Mouse (Mus musculus) heart, adult 2 months (tissue): Measurements from ENCODE around the gene Vmn1r181. TPM values are rescaled to one million over a fixed set of nuclear protein-coding genes. Genes with fewer than 3 reads are reported as not detected.
"Not testable (repeated sequence)": the region's sequence is repeated elsewhere in the genome, so short reads cannot be mapped to it uniquely, and the experiment has no call there.

Experiments
- DNase-seq, 2 experiments: peaks; one replicate each; pipeline ENCODE4 v3.0.0; 2021
- H3K27ac ChIP-seq: fragments of 200-600 bp; 2 replicates; pipeline ENCODE4 v1.8.1; 2022
- H3K27me3 ChIP-seq: fragments of 200-500 bp; 2 replicates; pipeline ENCODE4 v1.6.1; 2012; ENCODE audit warnings: mild to moderate bottlenecking, low read length, inconsistent platforms, mixed read lengths; ENCODE audit not compliant: control insufficient read depth, insufficient read depth
- H3K36me3 ChIP-seq: fragments of 200-500 bp; 2 replicates; pipeline ENCODE4 v1.6.1; 2012; ENCODE audit warnings: low read length, inconsistent platforms; ENCODE audit not compliant: control insufficient read depth, insufficient read depth
- H3K4me1 ChIP-seq: fragments of 200-500 bp; 2 replicates; pipeline ENCODE4 v1.6.1; 2011; ENCODE audit warnings: low read length; ENCODE audit not compliant: control insufficient read depth, insufficient read depth
- H3K4me3 ChIP-seq: fragments of 200-600 bp; 2 replicates; pipeline ENCODE4 v1.8.1; 2022
- H3K79me2 ChIP-seq: fragments of 200-500 bp; replicated peaks from 2 replicates; pipeline ENCODE4 v1.6.1; 2012; ENCODE audit warnings: mild to moderate bottlenecking, inconsistent platforms, low read length, moderate library complexity, mixed read lengths; ENCODE audit not compliant: control insufficient read depth, insufficient read depth
- H3K9ac ChIP-seq: fragments of 200-500 bp; 2 replicates; pipeline ENCODE4 v1.6.1; 2012; ENCODE audit warnings: low read depth, mild to moderate bottlenecking, control low read depth, inconsistent platforms, low read length, mixed read lengths
- CTCF ChIP-seq: fragments of 200-600 bp; IDR thresholded peaks from 2 replicates; pipeline ENCODE4 v1.8.1; 2022; ENCODE audit warnings: antibody characterized with exemption, mild to moderate bottlenecking, moderate library complexity
- EP300 ChIP-seq: fragments of 200-500 bp; IDR thresholded peaks from 2 replicates; pipeline ENCODE4 v1.6.1; 2011; ENCODE audit warnings: low read depth, low read length, control low read depth; ENCODE audit not compliant: insufficient read depth
- POLR2A ChIP-seq: fragments of 200-500 bp; IDR thresholded peaks from 2 replicates; pipeline ENCODE4 v1.6.1; 2011; ENCODE audit warnings: mild to moderate bottlenecking, low read depth, low read length, control low read depth; ENCODE audit not compliant: insufficient read depth
- WGBS: fragments of 180-500 bp; shearing (Covaris S2); methylation state at CpG from one replicate; pipeline ENCODE4 v1.1.7; 2018; 5-methylcytosine and 5-hydroxymethylcytosine counted together
- intact Hi-C: fragments of 180-260 bp; cut with DNase I; formaldehyde crosslinking; loops from one replicate; pipeline ENCODE4 v1.15.1; 2025
- long read RNA-seq: library from polyadenylated mRNA; stranded (forward); transcript quantifications from one replicate; pipeline ENCODE4 v2.0.0, GENCODE M21; 2021
- polyA plus RNA-seq: library from polyadenylated mRNA; depleted of rRNA; stranded (reverse); fragments of >200 nt; gene quantifications from 2 replicates; pipeline ENCODE4 v1.2.3, GENCODE M21; 2012; rRNA removed
- total RNA-seq, 2 experiments: library from RNA; stranded (reverse); gene quantifications; 2 replicates each; pipeline ENCODE4 v1.2.3; 2021

Vmn1r181 gene
- not detected for total RNA-seq
- not detected in 2 replicates for polyA plus RNA-seq
- long read RNA-seq = 0 reads

GRCm38 (mm10) chr7:23974315-23974714, at the start of gene Vmn1r181:
Vmn1r181 (plus strand) TSS chr7:23974615.
- H3K79me2 ChIP-seq, H3K4me1 ChIP-seq, H3K27ac ChIP-seq, H3K4me3 ChIP-seq, H3K36me3 ChIP-seq, H3K9ac ChIP-seq, DNase-seq, H3K27me3 ChIP-seq: not testable (repeated sequence)
- intact Hi-C loops = loop anchor here (5.0 kb wide), 1 partner anchor 323 kb away; no protein-coding TSS in a partner anchor
- 73% methylated on average over 9 of the region's 9 CpGs for WGBS

- WGBS = 31% methylated on average over 2 of the region's 2 CpGs
- H3K36me3 ChIP-seq = no peaks in the 10 kb centered on the region
- no peak for DNase-seq
- no peak within 1 kb of the TSS for H3K27ac ChIP-seq
- H3K79me2 ChIP-seq = no peaks in the 10 kb centered on the region
- no peaks in the 10 kb centered on the region for H3K27me3 ChIP-seq
- intact Hi-C loops = no loop called here
- H3K9ac ChIP-seq = no peak within 1 kb of the TSS
- TF ChIP-seq EP300 (no peak), CTCF (no peak), POLR2A (no peak)
- H3K4me1 ChIP-seq = no peaks in the 10 kb centered on the region
- no peak within 1 kb of the TSS for H3K4me3 ChIP-seq
These were observed 47.7 kb upstream of the Vmn1r181 start, which contains the start of gene Vmn1r179 for GRCm38 (mm10) chr7:23926678-23927077. Vmn1r179 (plus strand) TSS chr7:23926978.

GRCm38 (mm10) chr7:23950332-23950731, 24.1 kb upstream of the Vmn1r181 start, which contains the start of gene Vmn1r180:
Vmn1r180 (plus strand) TSS chr7:23950632.
- no peak for DNase-seq
- Histone ChIP-seq H3K36me3 (no peaks in the 10 kb centered on the region), H3K27ac (no peak within 1 kb of the TSS), H3K4me1 (no peaks in the 10 kb centered on the region), H3K79me2 (no peaks in the 10 kb centered on the region), H3K9ac (no peak within 1 kb of the TSS), H3K4me3 (no peak within 1 kb of the TSS), H3K27me3 (no peaks in the 10 kb centered on the region)
- TF ChIP-seq EP300 (no peak), POLR2A (no peak), CTCF (no peak)
- intact Hi-C loops = no loop called here

- H3K9ac ChIP-seq, DNase-seq, H3K4me1 ChIP-seq, H3K27me3 ChIP-seq, H3K36me3 ChIP-seq, intact Hi-C loops, H3K27ac ChIP-seq, H3K4me3 ChIP-seq, H3K79me2 ChIP-seq: not testable (repeated sequence)
- whole genome bisulfite sequencing = 37% methylated on average over 3 of the region's 3 CpGs
- TF ChIP-seq CTCF = peak; percentile 66
These were observed 6.4 kb upstream of the Vmn1r181 start for GRCm38 (mm10) chr7:23968044-23968443.

GRCm38 (mm10) chr7:24001391-24001790, 27.0 kb downstream of the Vmn1r181 start, which contains the start of gene V1rd19:
V1rd19 (plus strand) TSS chr7:24001691.
- Histone ChIP-seq H3K36me3 (no peaks in the 10 kb centered on the region), H3K4me1 (no peaks in the 10 kb centered on the region), H3K4me3 (no peak within 1 kb of the TSS), H3K27ac (no peak within 1 kb of the TSS), H3K27me3 (no peaks in the 10 kb centered on the region), H3K79me2 (no peaks in the 10 kb centered on the region), H3K9ac (no peak within 1 kb of the TSS)
- no peak for DNase-seq
- TF ChIP-seq CTCF (no peak), POLR2A (no peak), EP300 (no peak)
- WGBS = 43% methylated on average over 2 of the region's 2 CpGs
- intact Hi-C loops = no loop called here

Other genes with a start within 250 kb of the Vmn1r181 start
- gene Vmn1r174, start 222.3 kb upstream of the Vmn1r181 start, total RNA-seq = not detected
- not detected in 2 replicates for gene Vmn1r174, start 222.3 kb upstream of the Vmn1r181 start, polyA plus RNA-seq
- not detected for gene Vmn1r175, start 164.0 kb upstream of the Vmn1r181 start, total RNA-seq
- not detected in 2 replicates for gene Vmn1r175, start 164.0 kb upstream of the Vmn1r181 start, polyA plus RNA-seq
- not detected for gene Vmn1r176, start 137.2 kb upstream of the Vmn1r181 start, total RNA-seq
- not detected in 2 replicates for gene Vmn1r176, start 137.2 kb upstream of the Vmn1r181 start, polyA plus RNA-seq
- gene Vmn1r177, start 108.2 kb upstream of the Vmn1r181 start, total RNA-seq = not detected
- gene Vmn1r177, start 108.2 kb upstream of the Vmn1r181 start, polyA plus RNA-seq = not detected in 2 replicates
- not detected for gene Vmn1r178, start 82.6 kb upstream of the Vmn1r181 start, total RNA-seq
- not detected in 2 replicates for gene Vmn1r178, start 82.6 kb upstream of the Vmn1r181 start, polyA plus RNA-seq
- gene Vmn1r179, start 47.6 kb upstream of the Vmn1r181 start, total RNA-seq = not detected
- gene Vmn1r179, start 47.6 kb upstream of the Vmn1r181 start, polyA plus RNA-seq = not detected in 2 replicates
- gene Vmn1r180, start 24.0 kb upstream of the Vmn1r181 start, total RNA-seq = not detected
- gene Vmn1r180, start 24.0 kb upstream of the Vmn1r181 start, polyA plus RNA-seq = not detected in 2 replicates
- not detected for gene V1rd19, start 27.1 kb downstream of the Vmn1r181 start, total RNA-seq
- not detected in 2 replicates for gene V1rd19, start 27.1 kb downstream of the Vmn1r181 start, polyA plus RNA-seq
- gene Vmn1r183, start 78.6 kb downstream of the Vmn1r181 start, total RNA-seq = not detected
- gene Vmn1r183, start 78.6 kb downstream of the Vmn1r181 start, polyA plus RNA-seq = not detected in 2 replicates
- 10 to 100 TPM; 16.7 to 16.8 TPM for gene Zfp180, start 107.3 kb downstream of the Vmn1r181 start, total RNA-seq
- gene Zfp180, start 107.3 kb downstream of the Vmn1r181 start, polyA plus RNA-seq = 7.7 and 11.3 TPM in 2 replicates
- gene Zfp112, start 137.7 kb downstream of the Vmn1r181 start, total RNA-seq = 1 to 10 TPM; 3.1 to 3.2 TPM
- gene Zfp112, start 137.7 kb downstream of the Vmn1r181 start, polyA plus RNA-seq = 1.8 and 3.5 TPM in 2 replicates
- gene Zfp235, start 159.6 kb downstream of the Vmn1r181 start, total RNA-seq = 1 to 10 TPM; 4.2 to 5.4 TPM
- gene Zfp235, start 159.6 kb downstream of the Vmn1r181 start, polyA plus RNA-seq = 3.1 and 5.5 TPM in 2 replicates
- gene Zfp114, start 200.4 kb downstream of the Vmn1r181 start, total RNA-seq = under 1 TPM; 0.16 TPM
- gene Zfp114, start 200.4 kb downstream of the Vmn1r181 start, polyA plus RNA-seq = 0.06 and 0.10 TPM in 2 replicates
- 1 to 10 TPM; 3.2 to 3.6 TPM for gene Zfp111, start 236.8 kb downstream of the Vmn1r181 start, total RNA-seq
- gene Zfp111, start 236.8 kb downstream of the Vmn1r181 start, polyA plus RNA-seq = 1.1 and 1.6 TPM in 2 replicates